Mouse (Mus musculus): ENCODE results near the gene Frmd7. TPM values are rescaled to one million over a fixed set of nuclear protein-coding genes. Genes with fewer than 3 reads are reported as not detected.
A peak's percentile ranks its signal among the peaks of the same experiment; 100 is the strongest.

Frmd7 gene
- polyA plus RNA-seq, 1 experiment from 2014 or later: 0.23 TPM

DNA sequence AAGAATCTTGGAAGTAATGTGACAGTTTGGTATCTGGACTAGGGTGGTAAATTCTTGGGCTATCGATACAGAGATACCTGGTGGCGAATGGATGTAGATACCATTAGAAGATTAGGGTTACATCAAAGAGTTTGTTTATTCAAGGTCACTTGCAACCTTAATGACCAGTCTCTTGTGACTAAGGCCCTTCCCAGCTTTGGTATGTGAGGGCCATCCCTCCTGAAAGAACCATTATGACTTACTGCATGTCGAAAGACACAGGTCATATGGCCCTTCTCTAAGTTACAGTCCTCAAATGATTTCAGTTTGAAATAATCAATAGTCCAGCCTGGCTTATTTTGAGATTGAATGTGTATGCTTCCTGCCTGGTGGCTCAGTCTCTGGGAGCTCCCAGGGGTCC is 5.4 kb downstream of the Frmd7 start:
- no peak for ATAC-seq (ENCODE audit: low read depth)
- H3K9ac ChIP-seq: no peak overlapping the region
- no peak overlapping the region for H3K4me2 ChIP-seq
- no peaks in the 10 kb centered on the region for H3K27me3 ChIP-seq
- H3K4me1 ChIP-seq (replicated peaks): no peaks in the 10 kb centered on the region
- H3K27ac ChIP-seq: no peak overlapping the region
- no peak for DNase-seq
- WGBS (ENCODE audit: insufficient replicate concordance): 65% methylated on average over 3 of the region's 3 CpGs
- H3K4me3 ChIP-seq (replicated peaks): no peak overlapping the region
- no peaks in the 10 kb centered on the region for H3K36me3 ChIP-seq
- no peaks in the 10 kb centered on the region for H3K9me3 ChIP-seq (replicated peaks)

DNA sequence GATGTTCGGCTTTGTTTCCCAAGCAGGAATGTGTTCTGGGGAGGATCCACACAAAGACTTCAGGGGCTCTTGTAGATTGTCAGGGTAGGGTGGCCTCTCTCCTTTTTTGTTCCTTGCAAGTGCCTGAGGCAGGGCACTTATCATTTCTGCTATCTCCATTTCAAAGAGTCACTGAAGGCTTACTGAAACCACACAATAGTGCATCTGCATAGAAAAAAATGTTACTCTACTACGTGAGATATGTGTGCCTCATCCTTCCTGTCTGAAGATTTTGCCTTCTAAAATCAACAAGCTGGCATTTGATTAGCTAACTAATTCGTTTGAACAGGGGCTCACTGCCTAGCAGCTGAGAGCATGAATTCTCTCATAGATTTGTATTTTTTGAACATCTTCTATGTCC is 12.2 kb downstream of the Frmd7 start:
- ATAC-seq (ENCODE audit: low read depth): no peak
- WGBS (ENCODE audit: insufficient replicate concordance): 33% methylated on average over 3 of the region's 3 CpGs

DNA sequence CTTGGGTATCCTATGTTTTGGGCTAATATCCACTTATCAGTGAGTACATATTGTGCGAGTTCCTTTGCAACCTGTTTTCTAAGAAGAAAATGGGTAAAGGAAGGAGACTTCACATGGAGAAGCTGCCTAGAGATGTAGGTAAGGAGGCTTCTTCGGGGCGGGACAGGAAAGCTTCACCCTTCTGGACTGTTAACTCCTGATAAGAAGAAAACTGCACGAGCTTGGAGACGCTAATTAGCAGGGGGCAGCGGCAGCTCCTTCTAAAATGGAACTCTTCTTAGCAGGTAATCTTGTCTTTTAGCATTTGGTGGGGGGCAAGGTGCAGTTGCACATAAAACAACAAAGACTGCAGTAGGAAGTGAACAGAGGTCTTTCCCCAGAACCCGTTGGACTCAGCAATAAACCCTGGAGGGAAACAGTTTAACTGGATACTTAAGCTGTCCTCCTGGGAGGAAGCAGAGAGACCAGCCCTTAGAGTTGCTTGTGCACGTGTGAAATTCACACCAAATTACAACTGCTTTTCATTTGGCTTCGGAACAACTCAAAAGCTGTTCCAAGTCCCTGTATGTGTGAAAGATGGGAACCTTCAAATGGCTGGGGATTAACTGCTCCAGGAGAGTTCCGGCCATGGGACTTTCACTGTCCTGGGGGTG is 15.5 kb downstream of the Frmd7 start:
- H3K4me3 ChIP-seq (replicated peaks): 0 out of 2 replicates have a peak overlapping the region, but pooled peaks have one; percentile 16
- H3K36me3 ChIP-seq: no peaks in the 10 kb centered on the region
- peak overlapping the region; percentile 42 for H3K4me2 ChIP-seq
- ATAC-seq (ENCODE audit: low read depth) (peak; percentile 85), DNase-seq (peak; percentile 14)
- H3K4me1 ChIP-seq (replicated peaks): peaks cover 15% of the 10 kb centered on the region
- WGBS (ENCODE audit: insufficient replicate concordance): 31% methylated on average over 10 of the region's 10 CpGs
- no peak overlapping the region for H3K9ac ChIP-seq
- H3K9me3 ChIP-seq (replicated peaks): no peaks in the 10 kb centered on the region
- H3K27ac ChIP-seq: peak overlapping the region; percentile 39
- H3K27me3 ChIP-seq: no peaks in the 10 kb centered on the region

More for the DNA sequence above, 12.2 kb downstream of the Frmd7 start:
- Histone ChIP-seq H3K27ac (no peak overlapping the region), H3K9ac (no peak overlapping the region), H3K4me3 (replicated peaks) (no peak overlapping the region), H3K36me3 (no peaks in the 10 kb centered on the region), H3K4me1 (replicated peaks) (peaks cover 14% of the 10 kb centered on the region), H3K27me3 (no peaks in the 10 kb centered on the region), H3K4me2 (no peak overlapping the region), H3K9me3 (replicated peaks) (no peaks in the 10 kb centered on the region)
- DNase-seq: no peak

DNA sequence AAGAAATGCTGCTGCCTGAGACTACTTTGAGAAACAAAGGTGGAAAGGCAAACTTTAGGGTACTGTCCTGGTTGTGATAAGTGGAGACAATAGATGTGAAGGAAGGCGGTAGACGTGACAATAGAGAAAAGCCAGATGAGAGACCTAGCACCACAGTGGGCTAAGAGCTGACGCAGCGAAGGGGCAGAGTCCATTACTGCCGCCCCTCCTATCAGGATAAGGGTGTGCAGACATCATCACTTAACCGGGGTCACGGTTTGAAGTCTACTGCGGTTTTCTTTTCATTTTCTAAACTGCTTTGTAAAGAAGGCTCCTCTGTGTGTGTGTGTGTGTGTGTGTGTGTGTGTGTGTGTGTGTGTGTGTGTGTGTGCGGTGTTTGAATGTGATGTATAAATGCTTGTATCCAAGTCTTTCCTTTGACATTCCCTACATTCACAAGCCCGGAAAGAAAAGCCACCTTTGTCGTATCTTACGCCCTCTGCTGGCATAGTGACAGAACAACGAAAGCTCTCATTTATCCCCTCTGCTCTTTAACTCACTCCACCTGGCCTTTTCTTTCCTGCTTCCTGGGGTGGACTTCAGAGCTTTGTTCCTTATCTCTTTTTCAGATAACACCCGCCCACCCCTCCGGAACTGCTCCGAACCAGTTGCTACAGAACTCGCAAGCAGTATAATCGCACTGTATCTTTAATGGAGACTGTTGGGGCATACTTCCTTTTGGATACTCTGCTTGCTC is 17.7 kb downstream of the Frmd7 start:
- no peaks in the 10 kb centered on the region for H3K36me3 ChIP-seq
- WGBS (ENCODE audit: insufficient replicate concordance): 32% methylated on average over 18 of the region's 18 CpGs
- H3K4me1 ChIP-seq (replicated peaks): peaks cover 15% of the 10 kb centered on the region
- no peak overlapping the region for H3K9ac ChIP-seq
- H3K27me3 ChIP-seq: no peaks in the 10 kb centered on the region
- H3K4me3 ChIP-seq (replicated peaks): no peak overlapping the region; the same call in 1 of the 2 replicates
- no peaks in the 10 kb centered on the region for H3K9me3 ChIP-seq (replicated peaks)
- no peak overlapping the region for H3K27ac ChIP-seq
- ATAC-seq (ENCODE audit: low read depth) (no peak), DNase-seq (no peak)
- H3K4me2 ChIP-seq: peak overlapping the region; percentile 28

DNA sequence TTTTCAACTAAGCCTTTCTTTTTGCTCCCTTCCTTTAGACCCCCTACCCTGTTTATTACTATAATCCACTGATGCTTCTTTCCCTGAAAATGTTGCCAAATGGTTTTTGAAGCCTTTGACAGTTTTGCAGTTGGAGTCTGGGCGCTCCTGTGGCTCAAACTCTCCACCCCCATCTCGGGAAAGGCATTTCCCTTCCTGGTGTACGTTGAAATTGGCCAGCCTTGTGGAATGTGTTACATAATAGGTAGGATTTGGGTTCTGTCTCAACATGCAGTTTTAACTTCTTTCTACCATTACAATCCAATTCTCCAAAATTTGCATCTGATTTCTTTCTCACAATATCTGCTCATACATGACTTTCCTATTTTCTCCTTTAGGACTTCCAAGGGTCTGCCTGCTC is 23.8 kb downstream of the Frmd7 start:
- DNase-seq (no peak), ATAC-seq (ENCODE audit: low read depth) (no peak)
- H3K9ac ChIP-seq: no peak overlapping the region
- no peak overlapping the region for H3K4me3 ChIP-seq (replicated peaks)
- no peaks in the 10 kb centered on the region for H3K36me3 ChIP-seq
- H3K27me3 ChIP-seq: no peaks in the 10 kb centered on the region
- no peaks in the 10 kb centered on the region for H3K4me1 ChIP-seq (replicated peaks)
- H3K27ac ChIP-seq: no peak overlapping the region
- H3K9me3 ChIP-seq (replicated peaks): no peaks in the 10 kb centered on the region
- WGBS (ENCODE audit: insufficient replicate concordance): 33% methylated on average over 3 of the region's 3 CpGs
- H3K4me2 ChIP-seq: no peak overlapping the region

DNA sequence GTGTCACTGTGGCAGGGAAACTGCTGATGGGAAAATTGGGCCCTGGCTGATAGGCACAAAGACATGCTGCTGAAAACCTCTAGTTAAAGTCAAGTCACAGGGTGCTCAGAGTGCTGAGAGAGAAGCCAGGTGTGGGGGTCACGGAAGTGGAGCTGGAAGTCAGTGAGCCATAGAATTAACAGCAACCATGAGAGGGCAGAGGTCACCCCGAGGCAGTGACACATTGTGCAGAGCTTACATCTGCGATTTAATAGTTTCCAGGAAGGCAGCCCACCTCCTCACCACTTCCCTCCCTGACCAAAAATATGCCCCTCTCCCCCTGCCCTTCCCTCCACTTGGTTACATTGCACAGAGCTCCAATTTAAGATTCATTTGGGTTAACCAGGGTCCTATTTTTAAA is 25.1 kb downstream of the Frmd7 start:
- WGBS (ENCODE audit: insufficient replicate concordance): 52% methylated on average over 3 of the region's 3 CpGs
- DNase-seq: no peak
- ATAC-seq (ENCODE audit: low read depth): no peak

DNA sequence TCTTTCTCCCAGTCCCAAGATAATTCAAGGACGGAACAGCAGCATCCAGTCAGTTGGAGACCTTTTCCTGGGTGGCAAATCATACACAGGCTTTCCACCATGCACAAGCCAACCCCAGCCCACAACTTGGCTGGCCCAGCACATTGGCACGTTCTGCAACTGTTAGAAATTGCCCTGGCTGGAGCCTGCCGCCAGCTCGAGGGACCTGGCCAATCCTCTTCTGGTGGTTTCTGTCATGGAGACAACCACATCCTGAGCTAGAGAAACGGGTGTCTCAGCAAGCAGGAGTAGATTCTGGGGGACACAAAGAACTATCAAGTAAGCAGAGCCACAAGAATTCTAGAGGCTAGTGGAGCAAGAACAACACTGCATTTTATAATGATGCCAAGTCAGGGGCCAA is 32.6 kb downstream of the Frmd7 start:
- DNase-seq: no peak
- Histone ChIP-seq H3K27me3 (no peaks in the 10 kb centered on the region), H3K36me3 (no peaks in the 10 kb centered on the region), H3K4me2 (no peak overlapping the region), H3K4me3 (replicated peaks) (no peak overlapping the region), H3K4me1 (replicated peaks) (no peaks in the 10 kb centered on the region), H3K9ac (no peak overlapping the region), H3K27ac (no peak overlapping the region), H3K9me3 (replicated peaks) (no peaks in the 10 kb centered on the region)
- ATAC-seq (ENCODE audit: low read depth): no peak
- 40% methylated on average over 5 of the region's 5 CpGs for WGBS (ENCODE audit: insufficient replicate concordance)

More for the DNA sequence above, 25.1 kb downstream of the Frmd7 start:
- no peaks in the 10 kb centered on the region for H3K4me1 ChIP-seq (replicated peaks)
- H3K4me3 ChIP-seq (replicated peaks): no peak overlapping the region
- H3K36me3 ChIP-seq: no peaks in the 10 kb centered on the region
- no peak overlapping the region for H3K27ac ChIP-seq
- no peak overlapping the region for H3K9ac ChIP-seq
- H3K9me3 ChIP-seq (replicated peaks): no peaks in the 10 kb centered on the region
- H3K4me2 ChIP-seq: no peak overlapping the region
- H3K27me3 ChIP-seq: no peaks in the 10 kb centered on the region

DNA sequence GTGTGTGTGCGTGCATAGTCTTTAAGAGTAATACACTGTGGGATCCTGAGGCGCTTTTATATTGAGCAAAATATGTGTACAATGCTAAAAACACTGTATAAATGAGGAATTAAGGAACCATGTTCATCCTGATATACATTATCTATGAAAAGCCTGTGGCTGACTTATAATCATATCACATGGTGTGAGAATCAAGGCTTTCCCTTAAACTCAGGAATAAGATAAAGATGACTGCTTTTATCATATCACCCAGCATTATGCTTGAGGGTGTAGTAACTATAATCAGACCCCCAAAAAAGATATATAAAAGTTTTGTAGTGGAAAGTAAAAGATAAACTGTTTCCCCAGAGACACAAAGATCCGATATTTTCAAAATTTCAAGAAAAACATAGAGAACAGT is 39.0 kb downstream of the Frmd7 start:
- ATAC-seq (ENCODE audit: low read depth) (no peak), DNase-seq (no peak)
- WGBS (ENCODE audit: insufficient replicate concordance): 69% methylated on average over 3 of the region's 3 CpGs

DNA sequence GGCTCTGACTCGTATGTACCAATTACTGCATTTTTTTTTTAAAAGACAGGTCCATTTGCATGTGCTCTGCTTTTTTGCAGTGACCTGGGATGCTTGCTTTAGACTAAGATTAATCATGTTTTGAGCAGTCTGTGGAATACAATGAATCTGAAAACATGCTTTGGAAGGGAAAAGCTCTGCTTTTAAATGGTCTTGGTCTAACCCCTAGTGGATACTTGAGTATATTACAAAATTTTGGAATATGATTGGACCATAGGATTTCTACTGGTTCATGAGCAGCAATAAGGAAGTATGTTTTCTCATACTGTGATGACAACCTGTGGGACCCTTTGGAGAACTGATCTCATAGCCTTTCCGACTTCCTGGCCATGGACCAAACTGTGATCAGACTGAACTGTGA is 54.5 kb downstream of the Frmd7 start:
- DNase-seq: no peak
- Histone ChIP-seq H3K36me3 (no peaks in the 10 kb centered on the region), H3K9me3 (replicated peaks) (no peaks in the 10 kb centered on the region), H3K27me3 (no peaks in the 10 kb centered on the region), H3K4me1 (replicated peaks) (no peaks in the 10 kb centered on the region), H3K9ac (no peak overlapping the region), H3K4me3 (replicated peaks) (no peak overlapping the region), H3K4me2 (no peak overlapping the region), H3K27ac (no peak overlapping the region)
- 78% methylated on average over 2 of the region's 2 CpGs for WGBS (ENCODE audit: insufficient replicate concordance)
- no peak for ATAC-seq (ENCODE audit: low read depth)

More for the DNA sequence above, 39.0 kb downstream of the Frmd7 start:
- Histone ChIP-seq H3K4me1 (replicated peaks) (no peaks in the 10 kb centered on the region), H3K27me3 (no peaks in the 10 kb centered on the region), H3K4me2 (no peak overlapping the region), H3K9me3 (replicated peaks) (no peaks in the 10 kb centered on the region), H3K27ac (no peak overlapping the region), H3K4me3 (replicated peaks) (no peak overlapping the region), H3K36me3 (no peaks in the 10 kb centered on the region), H3K9ac (no peak overlapping the region)

DNA sequence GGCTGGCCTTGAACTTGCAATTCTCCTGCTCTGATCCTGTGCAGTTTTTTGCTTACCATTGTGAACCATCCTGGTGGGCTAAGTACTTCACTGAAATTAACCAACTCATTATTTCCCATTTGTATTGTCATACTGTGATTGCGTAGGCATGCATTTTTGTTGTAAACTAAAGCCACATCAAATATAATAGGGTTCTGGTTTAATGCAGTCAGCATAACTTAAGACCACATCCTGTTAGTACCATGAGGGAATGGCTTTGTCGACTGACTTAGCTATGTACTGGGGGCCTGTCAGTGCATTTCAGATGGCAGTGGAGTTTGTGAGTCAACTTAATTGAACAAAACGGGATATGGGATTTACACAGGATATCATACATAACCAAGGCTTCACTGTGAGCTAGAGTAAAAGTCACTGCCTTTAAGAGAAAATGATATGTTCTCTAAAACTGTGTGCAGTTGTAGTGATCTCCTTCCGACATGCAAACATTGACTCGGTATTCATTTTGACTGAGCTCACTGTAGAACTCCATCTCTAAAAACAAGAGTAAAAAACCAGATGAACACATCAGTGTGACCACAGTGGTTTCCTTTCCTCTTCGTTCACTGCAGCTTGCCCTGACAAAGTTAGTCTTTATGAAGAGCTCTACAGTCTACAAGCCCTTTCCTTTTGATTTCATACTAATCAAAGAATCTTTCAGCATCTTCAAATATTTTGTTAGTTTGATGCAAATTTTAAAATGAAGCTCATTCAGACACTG is 68.1 kb downstream of the Frmd7 start:
- no peak overlapping the region for H3K9ac ChIP-seq
- H3K9me3 ChIP-seq (replicated peaks): no peaks in the 10 kb centered on the region
- no peak overlapping the region for H3K4me3 ChIP-seq (replicated peaks)
- 54% methylated on average over 6 of the region's 6 CpGs for WGBS (ENCODE audit: insufficient replicate concordance)
- H3K27ac ChIP-seq: no peak overlapping the region
- no peak for ATAC-seq (ENCODE audit: low read depth)
- no peak overlapping the region for H3K4me2 ChIP-seq
- no peaks in the 10 kb centered on the region for H3K36me3 ChIP-seq
- no peaks in the 10 kb centered on the region for H3K27me3 ChIP-seq
- no peaks in the 10 kb centered on the region for H3K4me1 ChIP-seq (replicated peaks)
- no peak for DNase-seq

DNA sequence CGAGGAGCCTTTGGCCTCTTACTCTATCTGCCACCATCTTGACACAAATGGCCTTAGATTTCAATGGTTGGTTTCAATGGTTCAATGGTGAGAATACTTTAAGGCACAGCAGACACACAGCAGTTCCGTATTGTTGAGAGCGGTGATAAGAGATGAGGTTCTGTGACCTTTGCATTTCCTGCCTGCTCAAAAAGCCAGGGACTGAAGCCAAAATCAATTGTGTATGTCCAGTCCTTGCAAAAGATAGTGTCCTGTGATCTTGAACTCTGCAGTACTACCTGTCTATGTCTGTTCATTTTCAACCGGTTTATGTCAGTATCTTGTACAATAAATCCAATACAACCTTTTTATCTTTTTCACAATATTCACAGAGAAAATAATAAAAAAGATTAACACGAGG is 77.8 kb downstream of the Frmd7 start:
- no peaks in the 10 kb centered on the region for H3K9me3 ChIP-seq (replicated peaks)
- H3K4me2 ChIP-seq: no peak overlapping the region
- H3K9ac ChIP-seq: no peak overlapping the region
- no peaks in the 10 kb centered on the region for H3K4me1 ChIP-seq (replicated peaks)
- H3K27ac ChIP-seq: no peak overlapping the region
- 49% methylated on average over 5 of the region's 5 CpGs for WGBS (ENCODE audit: insufficient replicate concordance)
- ATAC-seq (ENCODE audit: low read depth): no peak
- DNase-seq: no peak
- H3K4me3 ChIP-seq (replicated peaks): no peak overlapping the region
- H3K36me3 ChIP-seq: no peaks in the 10 kb centered on the region
- no peaks in the 10 kb centered on the region for H3K27me3 ChIP-seq
